Mouse (Mus musculus): ENCODE data around the gene Myocd.

DNA sequence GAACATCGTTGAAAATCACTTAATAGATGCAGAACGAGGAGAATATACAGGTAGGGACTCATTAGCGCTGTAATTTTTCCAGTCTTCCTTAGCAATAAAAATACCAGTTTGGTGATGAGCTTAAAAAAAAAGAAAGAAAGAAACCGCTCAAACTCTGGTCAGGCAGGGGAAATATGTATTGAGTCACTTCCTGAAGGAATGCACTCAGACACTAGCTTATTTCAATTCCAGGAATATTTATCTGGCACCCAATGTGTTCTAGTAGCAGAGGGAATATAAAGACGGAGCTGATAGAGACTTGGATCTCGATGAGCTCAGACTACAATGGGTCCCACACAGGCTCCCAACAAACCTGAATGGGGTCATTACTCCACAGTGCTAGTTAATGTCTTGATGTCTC is 5.7 kb upstream of the Myocd start:
- TF ChIP-seq POLR2A (IDR thresholded peaks at IDR 0.05; ENCODE audit: low read depth, low read length) (no peak), CTCF (IDR thresholded peaks at IDR 0.05; ENCODE audit: extremely low read depth, insufficient read length, insufficient replicate concordance, low read depth, low read length) (no peak)
